Mouse (Mus musculus): ENCODE data around the gene Dynlrb1. TPM values are rescaled to one million over a fixed set of nuclear protein-coding genes. Genes with fewer than 3 reads are reported as not detected.

Dynlrb1 gene
- total RNA-seq, 2 experiments from 2014 or later: 348 to 360 TPM

DNA sequence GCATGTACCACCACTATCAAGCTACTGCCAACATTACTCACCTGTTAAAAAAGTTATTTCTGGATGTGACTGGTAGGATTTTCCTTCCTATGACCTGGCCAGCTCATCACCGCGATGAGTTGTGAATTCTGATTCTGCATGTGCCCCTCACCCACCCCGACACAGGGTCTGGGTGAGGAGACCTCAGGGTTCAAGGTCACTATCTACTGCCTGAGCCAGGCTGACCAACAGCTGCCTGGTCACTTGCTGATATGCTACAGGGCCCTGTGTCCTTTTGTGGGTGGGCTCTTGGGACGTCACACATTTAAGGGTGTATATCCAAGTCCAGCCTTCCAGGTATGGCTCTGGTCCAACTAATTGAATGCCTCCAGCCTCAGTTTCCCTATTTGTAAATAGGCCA lies 42.8 kb downstream of the Dynlrb1 start:
- intact Hi-C loops (cut with DNase I): no loop called here

DNA sequence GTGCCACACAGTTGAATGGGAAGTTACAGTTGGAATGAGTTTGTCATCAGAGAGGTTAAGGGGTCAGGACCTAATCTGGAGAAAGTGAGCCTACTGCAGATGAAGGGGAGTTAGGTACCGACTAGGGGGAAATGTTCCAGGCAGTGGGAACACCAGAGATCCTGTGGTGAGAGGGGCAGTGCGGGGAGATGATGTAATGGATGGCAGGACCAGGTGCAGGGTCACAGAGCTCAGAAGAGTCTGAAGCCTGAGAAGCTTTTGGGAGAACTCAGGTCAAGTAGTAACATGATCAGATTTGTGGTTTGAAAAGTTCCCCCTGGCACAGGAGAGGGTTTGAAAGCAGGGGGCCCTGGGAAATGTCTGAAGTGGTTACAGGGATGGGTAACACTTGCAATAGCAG lies 43.8 kb downstream of the Dynlrb1 start:
- intact Hi-C loops (cut with DNase I): no loop called here
- DNase-seq: no peak

More for the DNA sequence above, 42.8 kb downstream of the Dynlrb1 start:
- no peak for DNase-seq

DNA sequence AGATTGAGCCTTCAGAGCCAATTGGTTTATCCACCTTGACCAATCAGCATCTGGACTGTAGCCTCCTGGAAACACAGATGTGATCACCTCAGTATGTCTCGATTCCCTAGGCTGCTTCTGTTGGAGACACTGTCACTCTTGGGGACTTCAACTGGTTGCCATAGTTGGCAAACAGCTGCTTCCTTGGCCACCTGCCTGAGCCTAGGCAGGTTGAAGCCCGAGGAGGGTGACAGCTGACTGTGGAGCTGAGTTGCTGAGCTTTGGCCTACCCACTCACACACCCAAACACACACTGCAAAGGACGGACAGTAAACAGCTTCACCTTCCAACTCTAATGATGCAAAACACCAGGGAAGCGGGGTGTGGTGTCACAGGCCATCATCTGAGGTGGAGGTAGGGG lies 47.5 kb downstream of the Dynlrb1 start:
- intact Hi-C loops (cut with DNase I): no loop called here
- peak; percentile 47 for DNase-seq

DNA sequence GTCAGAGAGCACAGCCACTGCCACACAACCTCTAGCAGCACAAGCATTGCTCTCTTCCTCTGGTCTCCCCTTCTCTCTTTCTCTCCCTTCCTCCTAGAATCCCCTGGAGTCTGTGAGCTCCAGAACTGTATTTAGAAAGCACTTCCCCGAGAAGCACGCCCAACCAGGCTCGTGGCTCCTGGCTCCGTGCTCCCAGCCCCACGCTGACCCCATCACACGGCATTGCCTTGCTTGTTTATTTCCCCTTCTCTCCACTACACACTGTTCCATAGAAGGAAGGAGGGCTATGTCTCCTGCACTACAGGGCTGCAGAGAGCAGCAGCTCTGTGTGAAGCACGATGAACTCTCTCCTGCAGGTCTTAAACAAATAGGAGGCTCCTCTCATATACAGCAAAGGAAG lies 48.3 kb downstream of the Dynlrb1 start:
- intact Hi-C loops (cut with DNase I): no loop called here
- DNase-seq: no peak

DNA sequence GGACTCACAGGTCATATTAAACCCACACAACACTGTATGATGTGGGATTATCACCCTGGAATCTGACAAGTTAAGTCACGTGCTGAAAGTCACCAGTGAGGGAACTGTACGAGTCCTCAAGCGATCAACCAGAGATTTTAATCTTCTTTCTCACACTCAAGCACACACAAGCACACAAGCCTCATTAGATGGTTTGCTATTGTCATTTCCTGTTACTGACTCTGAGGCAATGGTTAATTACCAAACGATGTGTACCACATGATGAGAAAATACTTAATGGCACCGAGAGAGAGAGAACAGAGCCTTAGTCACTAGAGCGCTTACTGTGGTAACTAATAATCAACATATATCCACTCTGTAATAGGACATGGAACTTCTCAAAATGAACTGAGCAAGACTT lies 49.4 kb downstream of the Dynlrb1 start:
- no peak for DNase-seq
- intact Hi-C loops (cut with DNase I): no loop called here

DNA sequence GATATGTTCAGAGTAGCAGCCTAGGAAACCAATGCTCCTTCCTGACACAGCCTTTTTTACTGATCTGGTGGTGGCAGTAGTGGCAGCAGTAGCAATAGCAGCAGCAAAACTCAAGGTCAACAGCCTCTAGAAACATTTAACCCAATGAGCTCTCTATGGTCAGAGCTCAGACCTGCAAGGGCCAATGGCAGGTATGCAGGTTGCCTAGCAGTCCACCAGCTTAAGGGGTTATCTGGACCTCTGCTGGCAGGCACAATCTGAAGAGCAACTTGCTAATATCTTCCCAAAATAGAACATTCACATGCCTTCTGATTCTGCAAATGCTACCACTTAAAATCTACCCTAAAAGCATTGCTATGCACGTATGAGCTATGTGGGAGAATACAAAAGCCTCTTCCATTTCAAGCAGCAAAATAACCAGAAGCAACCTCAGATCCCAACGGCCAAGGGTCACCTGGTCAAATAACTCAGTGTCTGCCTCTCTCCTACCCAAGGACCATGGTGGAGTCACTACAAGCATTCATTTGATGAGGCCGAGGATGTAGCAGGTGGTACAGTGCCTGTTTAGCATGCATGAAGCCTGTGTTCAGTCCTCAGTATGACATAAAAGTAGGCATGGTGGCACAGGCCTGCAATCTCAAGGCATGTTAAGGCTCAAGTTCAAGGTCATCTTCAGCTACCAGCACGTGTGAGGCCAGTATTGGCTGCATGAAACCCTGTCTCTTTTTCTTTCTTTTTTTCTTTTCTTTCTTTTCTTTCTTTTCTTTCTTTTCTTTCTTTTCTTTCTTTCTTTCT lies 51.3 kb downstream of the Dynlrb1 start:
- intact Hi-C loops (cut with DNase I): no loop called here
- DNase-seq: no peak

DNA sequence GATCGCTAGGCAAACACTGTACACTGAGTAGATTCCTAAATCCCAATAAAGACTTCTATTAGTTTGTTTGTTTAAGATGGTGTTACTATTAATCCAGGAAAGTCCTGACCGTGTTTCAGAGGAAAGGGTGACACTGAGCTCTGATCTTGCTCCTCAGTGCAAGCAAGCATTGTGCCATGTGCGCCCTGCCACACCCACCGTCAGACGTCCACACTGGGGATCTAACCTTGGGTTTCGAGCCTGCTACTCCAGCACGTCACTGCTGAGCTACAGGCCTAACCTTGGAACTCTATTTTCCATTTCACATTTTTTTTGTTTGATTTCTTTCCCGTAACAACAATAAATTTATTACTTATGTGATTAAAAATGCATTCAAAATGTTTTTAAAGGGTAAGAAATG lies 53.7 kb downstream of the Dynlrb1 start:
- intact Hi-C loops (cut with DNase I): loop anchor here (10.0 kb wide), 1 partner anchor 475 kb away; no protein-coding TSS in a partner anchor
- DNase-seq: no peak

DNA sequence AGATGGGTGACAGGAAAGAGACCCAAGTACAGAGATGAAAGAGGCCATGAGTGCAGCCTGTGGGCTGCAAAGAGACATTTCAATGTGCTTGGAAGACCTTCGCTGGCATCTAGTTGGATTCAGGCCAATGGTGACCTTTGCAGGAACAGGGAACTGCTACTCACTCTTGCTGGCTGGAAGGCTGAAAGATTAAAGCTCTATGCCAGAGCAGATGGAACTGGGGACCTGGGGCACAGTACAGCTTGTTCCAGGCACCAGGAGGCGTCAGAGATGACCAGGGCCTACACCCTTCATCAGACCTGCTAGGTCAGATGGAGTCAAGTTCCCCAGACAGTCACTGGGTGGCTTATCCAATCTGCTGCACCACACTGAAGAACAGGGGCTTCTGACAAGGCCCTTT lies 57.0 kb downstream of the Dynlrb1 start:
- DNase-seq: no peak
- intact Hi-C loops (cut with DNase I): loop anchor here (10.0 kb wide), 1 partner anchor 471 kb away; no protein-coding TSS in a partner anchor

DNA sequence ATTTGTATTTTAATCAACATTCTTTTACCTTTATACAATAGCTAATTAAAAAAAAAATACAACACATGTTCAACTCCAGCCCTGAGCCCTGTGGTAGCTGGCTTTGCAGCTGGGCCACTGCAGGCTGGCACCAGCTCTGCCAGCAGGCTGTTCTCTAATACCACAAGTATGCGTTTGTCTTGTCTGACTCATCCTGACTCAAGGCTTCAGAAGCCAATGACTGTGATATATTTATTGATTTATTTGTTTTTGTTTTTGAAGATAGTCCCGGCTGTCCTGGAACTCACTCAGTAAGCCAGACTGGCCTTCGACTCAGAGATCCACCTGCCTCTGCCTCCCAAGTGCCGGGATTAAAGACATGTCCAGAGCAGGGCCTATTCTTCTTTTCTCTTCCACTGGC lies 57.6 kb downstream of the Dynlrb1 start:
- intact Hi-C loops (cut with DNase I): loop anchor here (10.0 kb wide), 1 partner anchor 471 kb away; no protein-coding TSS in a partner anchor
- DNase-seq: no peak

DNA sequence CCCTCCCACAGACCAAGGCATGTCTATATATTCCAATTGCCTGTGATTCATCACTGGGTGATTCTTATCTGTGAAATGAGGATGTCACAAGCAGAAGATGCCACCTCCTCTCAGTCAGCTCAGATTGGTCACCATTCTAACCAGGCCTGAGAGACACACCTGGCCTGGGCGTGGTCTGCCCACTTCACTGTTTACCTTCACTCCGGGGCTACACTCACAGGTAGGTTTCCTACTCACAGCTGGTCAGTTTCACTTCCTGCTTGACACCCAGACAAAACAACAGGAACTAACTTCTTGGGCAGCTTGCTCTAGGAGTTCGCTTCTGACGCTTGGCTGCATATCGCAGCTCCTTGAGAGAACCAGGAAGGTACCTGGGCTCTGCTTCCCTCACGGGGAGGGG lies 59.1 kb downstream of the Dynlrb1 start:
- intact Hi-C loops (cut with DNase I): loop anchor here (10.0 kb wide), 1 partner anchor 469 kb away; no protein-coding TSS in a partner anchor
- no peak for DNase-seq

DNA sequence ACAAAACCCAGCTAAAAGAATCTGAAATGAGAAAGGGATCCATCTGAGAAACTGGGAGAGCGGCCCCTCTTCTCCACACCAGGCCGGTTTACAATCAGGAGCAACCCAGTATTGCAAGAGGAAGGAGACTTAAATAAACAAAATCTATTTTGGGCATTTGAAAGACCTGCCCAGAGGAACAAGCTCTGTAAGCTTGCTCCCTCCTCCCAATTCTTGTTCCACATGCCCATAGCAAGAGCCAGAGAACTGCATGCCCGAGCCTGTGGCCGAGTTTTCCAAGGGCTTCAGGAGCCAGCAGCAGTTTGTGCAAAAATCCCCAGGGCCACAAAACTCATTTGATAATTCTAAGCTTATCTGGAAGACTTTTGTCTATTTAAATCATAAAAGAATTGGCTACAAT lies 63.2 kb downstream of the Dynlrb1 start:
- no peak for DNase-seq
- intact Hi-C loops (cut with DNase I): loop anchor here (10.0 kb wide), 1 partner anchor 465 kb away; no protein-coding TSS in a partner anchor

Other genes starting within 250 kb of the Dynlrb1 start
- gene Gm14226, start 218.3 kb upstream of the Dynlrb1 start, total RNA-seq (2021): under 1 TPM; 0.24 to 0.30 TPM
- 10 to 100 TPM; 22.0 to 23.0 TPM for gene Ahcy, start 162.0 kb upstream of the Dynlrb1 start, total RNA-seq (2021)
- gene Itch, start 103.0 kb upstream of the Dynlrb1 start, total RNA-seq (2021): 10 to 100 TPM; 39.0 to 43.4 TPM
- 100 to 1,000 TPM; 362 to 374 TPM for gene Map1lc3a, start 39.8 kb downstream of the Dynlrb1 start, total RNA-seq (2021)
- gene Pigu, start 120.9 kb downstream of the Dynlrb1 start, total RNA-seq (2021): 10 to 100 TPM; 34.6 to 38.6 TPM
- gene Trp53inp2, start 144.5 kb downstream of the Dynlrb1 start, total RNA-seq (2021): 100 to 1,000 TPM; 155 to 158 TPM
- gene Ncoa6, start 237.4 kb downstream of the Dynlrb1 start, total RNA-seq (2021): 10 to 100 TPM; 99.3 to 99.9 TPM

Measured in left cerebral cortex, postnatal 4 days (tissue).